ENCODE assay signal across 8 mouse cellular contexts in the genomic region with DNA sequence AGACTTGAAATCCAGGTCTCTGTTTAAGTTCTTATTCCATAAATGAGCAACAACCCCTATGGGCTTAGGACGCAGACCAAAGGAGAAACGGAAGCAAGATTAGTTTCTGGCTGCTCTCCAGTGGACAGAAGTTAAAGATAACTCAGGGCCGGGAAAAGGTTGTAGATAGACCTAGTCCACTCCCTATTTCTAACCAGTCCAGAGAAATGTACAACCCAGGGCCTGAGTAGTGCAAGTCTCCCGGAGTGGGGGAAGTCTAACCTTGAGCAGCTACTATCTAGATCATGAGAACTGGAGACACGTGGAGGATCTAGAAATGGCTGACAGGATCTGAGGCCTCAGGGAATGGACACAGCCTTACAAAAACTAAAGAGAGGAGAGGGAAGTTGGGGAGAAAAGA. TPM values are rescaled to one million over a fixed set of nuclear protein-coding genes. Genes with fewer than 3 reads are reported as not detected.
DNase-seq lines count a peak whose midpoint lies in the region; ATAC-seq and TF ChIP-seq lines count a peak whose summit lies in the region.

No protein-coding gene starts in this region.

- TF ChIP-seq CTCF in left cerebral cortex, adult 2 months (IDR thresholded peaks at IDR 0.05) = no peak
- no peak for TF ChIP-seq CTCF in olfactory bulb, adult 2 months (IDR thresholded peaks at IDR 0.05; ENCODE audit: insufficient read depth, low read depth, low read length)

- H3K4me3 ChIP-seq in left cerebral cortex, adult 2 months = peak overlapping the region; percentile 92
- H3K4me3 ChIP-seq in heart, embryonic 15.5 days = peak overlapping the region; percentile 76
- H3K4me3 ChIP-seq in limb, embryonic 11.5 days (ENCODE audit: low read depth, low read length) = peak overlapping the region; percentile 83
- H3K4me3 ChIP-seq in olfactory bulb, adult 2 months (ENCODE audit: insufficient read depth, low read depth, low read length) = peak overlapping the region; percentile 94

- peaks cover 19% of the 10 kb centered on the region for H3K36me3 ChIP-seq in heart, embryonic 15.5 days
- peaks cover 13% of the 10 kb centered on the region for H3K36me3 ChIP-seq in limb, embryonic 11.5 days (ENCODE audit: control insufficient read depth, insufficient read depth, low read length)

- intact Hi-C loops in left cerebral cortex, adult 2 months (cut with DNase I) = loop anchor here (10.0 kb wide), 1 partner anchor 392 kb away; a partner anchor contains a TSS
- intact Hi-C loops in left cerebral cortex, postnatal 36 days (cut with DNase I) = no loop called here

- no peaks in the 10 kb centered on the region for H3K27me3 ChIP-seq in heart, embryonic 15.5 days
- H3K27me3 ChIP-seq in limb, embryonic 11.5 days (ENCODE audit: control insufficient read depth, insufficient read depth, low read length) = no peaks in the 10 kb centered on the region

- no peak for TF ChIP-seq POLR2A in olfactory bulb, adult 2 months (IDR thresholded peaks at IDR 0.05; ENCODE audit: insufficient read depth, low read depth, low read length)

- H3K4me2 ChIP-seq in heart, embryonic 15.5 days = peak overlapping the region; percentile 69
- H3K4me2 ChIP-seq in limb, embryonic 11.5 days (ENCODE audit: low read depth, severe bottlenecking) = peak overlapping the region; percentile 92

- H3K4me1 ChIP-seq in heart, embryonic 15.5 days (replicated peaks) = peaks cover 36% of the 10 kb centered on the region
- peaks cover 4% of the 10 kb centered on the region; the same call in 1 of the 2 replicates for H3K4me1 ChIP-seq in limb, embryonic 11.5 days (ENCODE audit: control insufficient read depth, insufficient read depth, low read length)
- peaks cover 5% of the 10 kb centered on the region; the same call in 1 of the 2 replicates for H3K4me1 ChIP-seq in olfactory bulb, adult 2 months (ENCODE audit: control insufficient read depth, insufficient read depth, low read length)

- under 1% methylated on average over 5 of the region's 5 CpGs for WGBS in heart, embryonic 15.5 days
- WGBS in limb, embryonic 11.5 days = 42% methylated on average over 5 of the region's 5 CpGs
- WGBS in olfactory bulb, adult 2 months = 6% methylated on average over 5 of the region's 5 CpGs

- ATAC-seq in common myeloid progenitor, adult 5-6 weeks (replicated peaks; ENCODE audit: low read depth, poor library complexity, severe bottlenecking) = 0 out of 2 replicates have a peak, but pooled peaks have one; percentile 3
- peak; percentile 44 for ATAC-seq in heart, embryonic 15.5 days (replicated peaks; ENCODE audit: insufficient number of reproducible peaks, insufficient read depth, low FRiP score, low read depth)
- no peak for ATAC-seq in limb, embryonic 11.5 days (ENCODE audit: insufficient number of reproducible peaks, low FRiP score, low TSS enrichment, low read depth)

- H3K9me3 ChIP-seq in heart, embryonic 15.5 days (replicated peaks) = no peaks in the 10 kb centered on the region
- no peaks in the 10 kb centered on the region for H3K9me3 ChIP-seq in limb, embryonic 11.5 days (ENCODE audit: control insufficient read depth, low read length)

- no peak for DNase-seq in left cerebral cortex, adult 2 months (ENCODE audit: extremely low spot score in 1 of 2, low spot score in 2 of 2)
- no peak for DNase-seq in left cerebral cortex, postnatal 36 days (ENCODE audit: low spot score in 2 of 2)
- DNase-seq in limb, embryonic 11.5 days (ENCODE audit: low spot score) = no peak
- no peak for DNase-seq in urinary bladder, adult 2 months (ENCODE audit: low spot score)
- no peak for DNase-seq in left cerebral cortex, adult 9 months (ENCODE audit: low spot score in 2 of 2)

- H3K9ac ChIP-seq in heart, embryonic 15.5 days = peak overlapping the region; percentile 83
- peak overlapping the region; percentile 97 for H3K9ac ChIP-seq in limb, embryonic 11.5 days (ENCODE audit: low read length)

- H3K27ac ChIP-seq in left cerebral cortex, adult 2 months = peak overlapping the region; percentile 98
- peak overlapping the region; percentile 94 for H3K27ac ChIP-seq in heart, embryonic 15.5 days
- H3K27ac ChIP-seq in limb, embryonic 11.5 days (replicated peaks; ENCODE audit: low read depth, low read length) = peak overlapping the region; percentile 82
- no peak overlapping the region for H3K27ac ChIP-seq in olfactory bulb, adult 2 months (ENCODE audit: insufficient read depth, low read depth, low read length)

RNA-seq across cellular contexts. Expression of a gene that starts 1.0 kb away (rescaled TPM):
- 100 to 1,000 TPM; 430 to 458 TPM for total RNA-seq in left cerebral cortex, adult 2 months (2021)
- total RNA-seq in left cerebral cortex, postnatal 36 days (2021) = 100 to 1,000 TPM; 457 to 501 TPM
- 1,728 and 2,046 TPM in 2 replicates for total RNA-seq in common myeloid progenitor, adult 5-6 weeks (2017)
- 1,171 and 1,479 TPM in 2 replicates for polyA plus RNA-seq in heart, embryonic 15.5 days (2015; fragmentation: Nextera tagmentation; extraction: Ambion mirVana)
- polyA plus RNA-seq in limb, embryonic 11.5 days (2014; fragmentation: Nextera tagmentation; extraction: Ambion mirVana) = 1,066 and 1,093 TPM in 2 replicates
- not detected in 2 replicates for polyA plus RNA-seq in olfactory bulb, adult 2 months (2012; ENCODE audit: insufficient read depth, insufficient read length, low replicate concordance, missing spikeins)
- 367 and 421 TPM in 2 replicates for polyA plus RNA-seq in urinary bladder, adult 2 months (2012; rRNA removed)

RNA-seq across cellular contexts. Expression of a gene that starts 2.9 kb away (rescaled TPM):
- total RNA-seq in left cerebral cortex, adult 2 months (2021) = 10 to 100 TPM; 91.4 to 92.9 TPM
- 100 to 1,000 TPM in 1 of 2 experiments, 10 to 100 TPM in 1; 88.6 to 101 TPM for total RNA-seq in left cerebral cortex, postnatal 36 days (2021)
- 412 and 457 TPM in 2 replicates for total RNA-seq in common myeloid progenitor, adult 5-6 weeks (2017)
- 97.5 and 106 TPM in 2 replicates for polyA plus RNA-seq in heart, embryonic 15.5 days (2015; fragmentation: Nextera tagmentation; extraction: Ambion mirVana)
- 244 and 255 TPM in 2 replicates for polyA plus RNA-seq in limb, embryonic 11.5 days (2014; fragmentation: Nextera tagmentation; extraction: Ambion mirVana)
- 577 TPM in 1 of 2 replicates, not detected in the other for polyA plus RNA-seq in olfactory bulb, adult 2 months (2012; ENCODE audit: insufficient read depth, insufficient read length, low replicate concordance, missing spikeins)
- polyA plus RNA-seq in urinary bladder, adult 2 months (2012; rRNA removed) = 138 and 139 TPM in 2 replicates

RNA-seq across cellular contexts. Expression of a gene that starts 22.2 kb away (rescaled TPM):
- total RNA-seq in left cerebral cortex, adult 2 months (2021) = 10 to 100 TPM; 10.4 to 10.7 TPM
- 10 to 100 TPM in 1 of 2 experiments, 1 to 10 TPM in 1; 9.2 to 12.3 TPM for total RNA-seq in left cerebral cortex, postnatal 36 days (2021)
- 1.6 and 3.2 TPM in 2 replicates for total RNA-seq in common myeloid progenitor, adult 5-6 weeks (2017)
- polyA plus RNA-seq in heart, embryonic 15.5 days (2015; fragmentation: Nextera tagmentation; extraction: Ambion mirVana) = 5.1 and 7.6 TPM in 2 replicates
- polyA plus RNA-seq in limb, embryonic 11.5 days (2014; fragmentation: Nextera tagmentation; extraction: Ambion mirVana) = 7.3 and 7.7 TPM in 2 replicates
- not detected in 2 replicates for polyA plus RNA-seq in olfactory bulb, adult 2 months (2012; ENCODE audit: insufficient read depth, insufficient read length, low replicate concordance, missing spikeins)
- polyA plus RNA-seq in urinary bladder, adult 2 months (2012; rRNA removed) = 9.8 and 10.1 TPM in 2 replicates

RNA-seq across cellular contexts. Expression of a gene that starts 31.4 kb away (rescaled TPM):
- total RNA-seq in left cerebral cortex, adult 2 months (2021) = 1 to 10 TPM in 1 of 2 experiments, under 1 TPM in 1; 1.00 to 1.2 TPM
- 1 to 10 TPM; 1.1 to 1.8 TPM for total RNA-seq in left cerebral cortex, postnatal 36 days (2021)
- 2.1 TPM in 2 replicates for total RNA-seq in common myeloid progenitor, adult 5-6 weeks (2017)
- 0.77 and 0.95 TPM in 2 replicates for polyA plus RNA-seq in heart, embryonic 15.5 days (2015; fragmentation: Nextera tagmentation; extraction: Ambion mirVana)
- 0.11 and 0.23 TPM in 2 replicates for polyA plus RNA-seq in limb, embryonic 11.5 days (2014; fragmentation: Nextera tagmentation; extraction: Ambion mirVana)
- not detected in 2 replicates for polyA plus RNA-seq in olfactory bulb, adult 2 months (2012; ENCODE audit: insufficient read depth, insufficient read length, low replicate concordance, missing spikeins)
- 10.2 and 11.3 TPM in 2 replicates for polyA plus RNA-seq in urinary bladder, adult 2 months (2012; rRNA removed)

Comparison
In these comparisons a context has a peak if more than half of its experiments do, and no peak if none do; other contexts are left out.
1. RNA of a gene that starts 1.0 kb away (polyA plus RNA-seq): 1,171 to 1,479 TPM in heart, embryonic 15.5 days, 1,066 to 1,093 TPM in limb, embryonic 11.5 days and 367 to 421 TPM in urinary bladder, adult 2 months; not detected in olfactory bulb, adult 2 months; every median in the first group is over 100 times any median in the second.
2. Peak in every context shown above with its lines, with median percentiles within 50 percentile points of each other: H3K4me3 ChIP-seq.